Mouse (Mus musculus): Measurements from ENCODE around the gene Cd300lg. TPM values are rescaled to one million over a fixed set of nuclear protein-coding genes. Genes with fewer than 3 reads are reported as not detected.

Gene Cd300lg
- polyA plus RNA-seq, 1 experiment: not detected

GRCm38 (mm10) chr11:102049875-102050482, 8.7 kb downstream of the Cd300lg start:
- Histone ChIP-seq H3K36me3 (ENCODE audit: control insufficient read depth, insufficient read depth) (no peaks in the 10 kb centered on the region), H3K27me3 (ENCODE audit: control insufficient read depth, insufficient read depth, insufficient read length) (peaks cover 63% of the 10 kb centered on the region), H3K4me3 (no peak overlapping the region), H3K4me2 (ENCODE audit: low read depth) (no peak overlapping the region), H3K79me2 (ENCODE audit: control insufficient read depth, insufficient read depth) (no peaks in the 10 kb centered on the region), H3ac (ENCODE audit: control insufficient read depth, insufficient read length) (no peak overlapping the region)
- TF ChIP-seq POLR2AphosphoS2 (IDR thresholded peaks at IDR 0.05; ENCODE audit: insufficient read length, low read depth) (no peak), SRF (IDR thresholded peaks at IDR 0.05; ENCODE audit: control insufficient read depth, insufficient read length, low read depth) (no peak), CEBPB (IDR thresholded peaks at IDR 0.05; ENCODE audit: insufficient read depth, poor library complexity, severe bottlenecking) (no peak), TCF12 (IDR thresholded peaks at IDR 0.05; ENCODE audit: insufficient read depth, poor library complexity, severe bottlenecking) (no peak), MYOD1 (IDR thresholded peaks at IDR 0.05; ENCODE audit: control insufficient read depth in 1 of 3, insufficient read length in 2 of 3, low read depth in 2 of 3) (no peak), TCF3 (IDR thresholded peaks at IDR 0.05; ENCODE audit: insufficient read length, low read depth) (no peak), POLR2A (IDR thresholded peaks at IDR 0.05; ENCODE audit: insufficient read length, low read depth) (no peak)

DNA sequence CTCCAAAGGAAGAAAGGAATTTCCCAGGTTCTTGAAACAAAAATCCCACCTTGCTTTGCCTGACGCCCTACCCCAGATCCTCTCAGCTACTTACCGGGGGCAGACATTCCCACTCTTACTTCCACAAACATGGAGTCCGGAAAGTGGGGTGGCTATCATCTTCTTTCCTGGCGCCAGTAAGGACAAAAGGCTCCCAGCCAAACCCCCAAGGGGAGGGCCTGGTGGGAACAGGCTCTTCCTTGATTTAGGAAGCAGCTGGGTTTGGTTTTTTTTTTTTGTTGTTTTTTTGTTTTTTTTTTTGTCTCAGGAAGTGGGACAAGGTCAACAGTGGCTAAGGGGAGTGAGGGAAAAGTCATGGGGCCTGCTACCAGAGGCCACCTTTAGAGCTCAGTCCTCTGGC, 10.2 kb downstream of the Cd300lg start:
- H3K4me2 ChIP-seq (ENCODE audit: low read depth): no peak overlapping the region
- no peak overlapping the region for H3K4me3 ChIP-seq

GRCm38 (mm10) chr11:102051954-102052353, 10.6 kb downstream of the Cd300lg start:
- Histone ChIP-seq H3K4me3 (no peak overlapping the region), H3K4me2 (ENCODE audit: low read depth) (no peak overlapping the region), H3K36me3 (ENCODE audit: control insufficient read depth, insufficient read depth) (no peaks in the 10 kb centered on the region), H3K79me2 (ENCODE audit: control insufficient read depth, insufficient read depth) (no peaks in the 10 kb centered on the region), H3ac (ENCODE audit: control insufficient read depth, insufficient read length) (no peak overlapping the region), H3K27me3 (ENCODE audit: control insufficient read depth, insufficient read depth, insufficient read length) (peaks cover 65% of the 10 kb centered on the region)
- TF ChIP-seq SRF (IDR thresholded peaks at IDR 0.05; ENCODE audit: control insufficient read depth, insufficient read length, low read depth) (no peak), POLR2A (IDR thresholded peaks at IDR 0.05; ENCODE audit: insufficient read length, low read depth) (no peak), REST (IDR thresholded peaks at IDR 0.05; ENCODE audit: insufficient read depth, insufficient read length) (no peak), TCF3 (IDR thresholded peaks at IDR 0.05; ENCODE audit: insufficient read length, low read depth) (no peak), POLR2AphosphoS2 (IDR thresholded peaks at IDR 0.05; ENCODE audit: insufficient read length, low read depth) (no peak), E2F4 (IDR thresholded peaks at IDR 0.05; ENCODE audit: insufficient read depth) (no peak), MYOD1 (IDR thresholded peaks at IDR 0.05; ENCODE audit: control insufficient read depth in 1 of 3, insufficient read length in 2 of 3, low read depth in 2 of 3) (no peak), CEBPB (IDR thresholded peaks at IDR 0.05; ENCODE audit: insufficient read depth, poor library complexity, severe bottlenecking) (no peak), MAX (IDR thresholded peaks at IDR 0.05; ENCODE audit: low read depth) (no peak), USF1 (IDR thresholded peaks at IDR 0.05; ENCODE audit: low read depth) (no peak), TCF12 (IDR thresholded peaks at IDR 0.05; ENCODE audit: insufficient read depth, poor library complexity, severe bottlenecking) (no peak), MYOG (IDR thresholded peaks at IDR 0.05; ENCODE audit: control insufficient read depth in 1 of 3, insufficient read depth in 1 of 3, insufficient read length in 2 of 3, low read depth in 2 of 3) (no peak)

More for the DNA sequence above, 10.2 kb downstream of the Cd300lg start:
- Histone ChIP-seq H3K79me2 (ENCODE audit: control insufficient read depth, insufficient read depth) (no peaks in the 10 kb centered on the region), H3K36me3 (ENCODE audit: control insufficient read depth, insufficient read depth) (no peaks in the 10 kb centered on the region), H3K27me3 (ENCODE audit: control insufficient read depth, insufficient read depth, insufficient read length) (peaks cover 61% of the 10 kb centered on the region), H3ac (ENCODE audit: control insufficient read depth, insufficient read length) (no peak overlapping the region)
- TF ChIP-seq POLR2A (IDR thresholded peaks at IDR 0.05; ENCODE audit: insufficient read length, low read depth): no peak

DNA sequence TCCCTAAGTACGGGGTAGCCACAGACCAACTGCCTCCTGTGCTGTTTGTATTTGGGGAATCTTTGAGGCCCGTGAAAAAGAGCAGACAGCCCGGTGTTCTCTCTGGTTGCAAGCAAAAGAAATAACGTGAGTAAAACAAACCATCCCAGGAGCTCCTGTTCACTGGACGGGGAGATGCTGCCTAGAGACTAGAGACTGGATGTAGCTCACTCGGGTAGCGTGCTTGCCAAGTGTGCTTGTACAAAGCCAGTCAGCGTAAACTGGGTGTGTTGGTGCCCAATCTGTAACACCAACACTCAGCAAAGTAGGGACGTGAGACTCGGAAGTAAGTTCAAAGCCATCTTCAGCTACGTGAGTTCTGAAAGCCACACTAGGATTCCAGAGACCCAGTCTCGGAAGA, 11.4 kb downstream of the Cd300lg start:
- TF ChIP-seq MYOG (IDR thresholded peaks at IDR 0.05; ENCODE audit: control insufficient read depth in 1 of 3, insufficient read depth in 1 of 3, insufficient read length in 2 of 3, low read depth in 2 of 3) (no peak), TCF12 (IDR thresholded peaks at IDR 0.05; ENCODE audit: insufficient read depth, poor library complexity, severe bottlenecking) (no peak), USF1 (IDR thresholded peaks at IDR 0.05; ENCODE audit: low read depth) (no peak), TCF3 (IDR thresholded peaks at IDR 0.05; ENCODE audit: insufficient read length, low read depth) (no peak)
- Histone ChIP-seq H3K27me3 (ENCODE audit: control insufficient read depth, insufficient read depth, insufficient read length) (peaks cover 62% of the 10 kb centered on the region), H3K36me3 (ENCODE audit: control insufficient read depth, insufficient read depth) (no peaks in the 10 kb centered on the region), H3K4me3 (no peak overlapping the region), H3K4me2 (ENCODE audit: low read depth) (no peak overlapping the region), H3K79me2 (ENCODE audit: control insufficient read depth, insufficient read depth) (no peaks in the 10 kb centered on the region), H3ac (ENCODE audit: control insufficient read depth, insufficient read length) (no peak overlapping the region)

DNA sequence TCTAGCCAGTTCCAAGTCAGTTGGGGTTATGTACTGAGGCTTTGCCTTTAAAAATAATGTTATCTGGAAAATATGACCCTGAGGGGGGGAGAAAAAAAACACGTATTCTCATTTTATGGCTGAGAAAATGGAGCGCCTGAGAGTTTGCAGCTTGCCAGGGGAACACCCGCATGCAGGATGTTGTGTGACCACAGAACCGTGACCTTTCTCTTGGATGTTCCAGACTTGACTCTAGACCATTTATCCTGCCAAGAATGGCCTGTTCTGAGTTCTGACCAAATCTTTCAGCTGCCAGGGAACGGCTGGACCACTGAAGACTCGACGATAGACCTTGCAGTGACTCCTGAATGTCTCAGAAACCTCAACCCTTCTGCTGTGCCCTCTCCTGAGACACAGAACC, 11.9 kb downstream of the Cd300lg start:
- no peaks in the 10 kb centered on the region for H3K79me2 ChIP-seq (ENCODE audit: control insufficient read depth, insufficient read depth)
- H3K4me3 ChIP-seq: no peak overlapping the region
- H3K4me2 ChIP-seq (ENCODE audit: low read depth): no peak overlapping the region
- TF ChIP-seq MYOG (IDR thresholded peaks at IDR 0.05; ENCODE audit: control insufficient read depth in 1 of 3, insufficient read depth in 1 of 3, insufficient read length in 2 of 3, low read depth in 2 of 3) (no peak), TCF3 (IDR thresholded peaks at IDR 0.05; ENCODE audit: insufficient read length, low read depth) (no peak), MYOD1 (IDR thresholded peaks at IDR 0.05; ENCODE audit: control insufficient read depth in 1 of 3, insufficient read length in 2 of 3, low read depth in 2 of 3) (no peak), MAX (IDR thresholded peaks at IDR 0.05; ENCODE audit: low read depth) (no peak), REST (IDR thresholded peaks at IDR 0.05; ENCODE audit: insufficient read depth, insufficient read length) (no peak), POLR2AphosphoS2 (IDR thresholded peaks at IDR 0.05; ENCODE audit: insufficient read length, low read depth) (no peak), SRF (IDR thresholded peaks at IDR 0.05; ENCODE audit: control insufficient read depth, insufficient read length, low read depth) (no peak), TCF12 (IDR thresholded peaks at IDR 0.05; ENCODE audit: insufficient read depth, poor library complexity, severe bottlenecking) (no peak), E2F4 (IDR thresholded peaks at IDR 0.05; ENCODE audit: insufficient read depth) (no peak), POLR2A (IDR thresholded peaks at IDR 0.05; ENCODE audit: insufficient read length, low read depth) (no peak), USF1 (IDR thresholded peaks at IDR 0.05; ENCODE audit: low read depth) (no peak), CEBPB (IDR thresholded peaks at IDR 0.05; ENCODE audit: insufficient read depth, poor library complexity, severe bottlenecking) (no peak)
- peaks cover 57% of the 10 kb centered on the region for H3K27me3 ChIP-seq (ENCODE audit: control insufficient read depth, insufficient read depth, insufficient read length)
- H3ac ChIP-seq (ENCODE audit: control insufficient read depth, insufficient read length): no peak overlapping the region
- no peaks in the 10 kb centered on the region for H3K36me3 ChIP-seq (ENCODE audit: control insufficient read depth, insufficient read depth)

All from myocyte (in vitro differentiated cells).